Mouse (Mus musculus) thymus, adult 2 months (tissue): Measurements from ENCODE around the gene Plxnd1. TPM values are rescaled to one million over a fixed set of nuclear protein-coding genes. Genes with fewer than 3 reads are reported as not detected.

Experiments
- DNase-seq: peaks from one replicate; pipeline ENCODE4 v3.0.0; 2021
- H3K27ac ChIP-seq: fragments of 200-500 bp; 2 replicates; pipeline ENCODE4 v1.5.1; 2012; ENCODE audit warnings: low read length, control low read depth; ENCODE audit not compliant: control insufficient read depth, insufficient read depth
- H3K27me3 ChIP-seq: fragments of 200-500 bp; 2 replicates; pipeline ENCODE4 v1.6.1; 2012; ENCODE audit warnings: mild to moderate bottlenecking, low read length, moderate library complexity, mixed read lengths; ENCODE audit not compliant: control insufficient read depth, insufficient read depth
- H3K36me3 ChIP-seq: fragments of 200-500 bp; 2 replicates; pipeline ENCODE4 v1.6.1; 2012; ENCODE audit warnings: mild to moderate bottlenecking, low read length, moderate library complexity; ENCODE audit not compliant: control insufficient read depth, insufficient read depth
- H3K4me1 ChIP-seq: fragments of 200-500 bp; replicated peaks from 2 replicates; pipeline ENCODE4 v1.6.1; 2012; ENCODE audit warnings: low read length; ENCODE audit not compliant: control insufficient read depth, insufficient read depth
- H3K4me3 ChIP-seq: fragments of 200-500 bp; 2 replicates; pipeline ENCODE4 v1.5.1; 2012; ENCODE audit warnings: mild to moderate bottlenecking, low read length, control low read depth, moderate library complexity; ENCODE audit not compliant: control insufficient read depth, insufficient read depth
- CTCF ChIP-seq: fragments of 200-500 bp; IDR thresholded peaks from 2 replicates; pipeline ENCODE4 v1.5.1; 2012; ENCODE audit warnings: mild to moderate bottlenecking, control low read depth, low read length, moderate library complexity, borderline replicate concordance; ENCODE audit not compliant: control insufficient read depth, poor library complexity, insufficient read depth; ENCODE audit errors: extremely low read depth
- POLR2A ChIP-seq: fragments of 200-500 bp; IDR thresholded peaks from 2 replicates; pipeline ENCODE4 v1.6.1; 2012; ENCODE audit warnings: mild to moderate bottlenecking, low read length, control low read depth, moderate library complexity; ENCODE audit not compliant: control insufficient read depth, poor library complexity, insufficient read depth; ENCODE audit errors: extremely low read depth
- WGBS: fragments of 180-500 bp; shearing (Covaris S2); methylation state at CpG from one replicate; pipeline ENCODE4 v1.1.7; 2018; 5-methylcytosine and 5-hydroxymethylcytosine counted together
- polyA plus RNA-seq: library from polyadenylated mRNA; depleted of rRNA; stranded (reverse); fragments of >200 nt; gene quantifications from 2 replicates; pipeline ENCODE4 v1.2.3, GENCODE M21; 2012

The Plxnd1 gene
- polyA plus RNA-seq, 1 experiment, result 466 TPM

DNA sequence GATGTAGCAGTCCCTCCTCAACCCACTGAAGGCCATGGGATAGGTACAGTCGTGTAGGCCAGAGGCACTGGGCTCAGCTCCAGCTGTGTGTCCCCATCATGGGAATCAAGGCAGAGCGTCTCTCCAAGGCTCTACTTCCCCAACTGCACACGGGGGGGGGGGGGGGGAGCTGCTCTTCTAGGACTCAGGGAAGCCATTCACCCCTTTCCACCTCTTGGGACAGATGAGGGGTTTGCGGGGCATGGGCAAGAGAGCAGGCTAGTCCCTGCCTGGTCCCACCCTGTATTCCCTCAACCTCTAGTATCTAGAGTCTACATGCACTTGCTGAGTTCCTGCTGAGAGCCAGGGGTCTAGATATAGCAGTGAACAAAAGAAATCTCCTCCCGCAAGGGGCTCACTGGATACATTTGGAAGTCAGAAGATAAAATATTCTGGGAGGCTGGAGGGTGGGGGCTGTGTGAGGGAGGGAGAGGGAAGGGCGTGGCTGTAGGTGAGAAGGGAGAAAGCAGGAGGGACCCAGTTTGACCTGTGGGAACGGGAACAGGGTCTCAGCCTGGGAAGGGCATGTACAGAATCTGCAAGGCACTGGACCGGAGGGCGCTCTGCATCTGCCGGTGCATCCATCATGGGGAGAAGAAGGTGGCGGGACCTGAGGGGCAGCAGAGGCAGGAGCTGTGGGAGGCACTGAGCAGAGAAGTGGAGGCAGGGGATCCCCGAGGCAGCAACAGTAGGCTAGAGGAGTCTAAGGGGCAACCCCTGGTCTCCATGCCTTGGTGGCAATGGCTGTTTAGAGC is 7.7 kb upstream of the Plxnd1 start:
- H3K27ac ChIP-seq, result no peak overlapping the region
- H3K4me3 ChIP-seq, result no peak overlapping the region
- H3K4me1 ChIP-seq, result peaks cover 13% of the 10 kb centered on the region

DNA sequence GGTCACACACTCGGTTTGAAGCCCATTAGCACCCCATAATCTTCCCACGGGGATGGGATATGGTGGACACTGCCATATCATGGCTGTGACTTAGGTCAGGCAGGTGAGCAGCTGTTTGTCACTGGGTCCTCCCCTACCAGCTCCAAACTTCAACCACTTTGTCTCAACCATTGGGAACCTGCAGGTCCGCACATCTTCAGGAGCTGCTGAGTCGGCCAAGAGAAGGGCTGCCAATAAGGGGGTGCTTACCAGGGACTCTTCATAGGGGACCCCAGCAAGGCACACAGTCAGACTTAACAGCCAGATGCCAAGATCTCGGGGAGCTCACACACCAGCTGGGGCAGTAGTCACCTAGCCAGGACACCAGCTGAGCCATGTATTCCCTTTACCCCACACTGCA is 6.0 kb upstream of the Plxnd1 start:
- Histone ChIP-seq H3K36me3 (no peaks in the 10 kb centered on the region), H3K4me1 (peaks cover 25% of the 10 kb centered on the region), H3K4me3 (no peak overlapping the region), H3K27me3 (no peaks in the 10 kb centered on the region), H3K27ac (no peak overlapping the region)
- TF ChIP-seq CTCF, result no peak
- TF ChIP-seq POLR2A, result no peak
- 95% methylated on average over 5 of the region's 5 CpGs for WGBS
- no peak for DNase-seq

More for the DNA sequence above, 7.7 kb upstream of the Plxnd1 start:
- 94% methylated on average over 12 of the region's 12 CpGs for WGBS
- TF ChIP-seq CTCF, result no peak
- no peak for TF ChIP-seq POLR2A
- Histone ChIP-seq H3K27me3 (no peaks in the 10 kb centered on the region), H3K36me3 (no peaks in the 10 kb centered on the region)
- DNase-seq, result no peak

DNA sequence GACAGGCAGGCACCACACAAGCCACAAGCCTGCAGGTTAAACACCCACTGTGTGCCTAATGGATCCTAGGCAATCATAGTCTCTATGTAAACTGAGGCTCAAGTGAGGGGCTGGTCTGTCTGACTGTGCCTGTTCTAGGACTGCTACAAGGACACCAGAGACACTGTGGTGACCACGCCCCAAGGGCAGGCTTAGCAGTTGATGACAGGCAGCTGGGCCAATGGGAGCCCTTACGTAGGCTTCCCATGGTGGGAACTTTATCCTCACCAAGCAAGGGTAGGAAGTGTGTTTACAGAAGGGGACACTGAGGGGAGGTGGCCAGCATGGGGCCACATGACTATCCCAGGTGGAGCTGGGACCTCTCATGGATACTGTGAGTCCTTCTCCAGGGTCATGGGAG is 4.4 kb upstream of the Plxnd1 start:
- Histone ChIP-seq H3K4me3 (no peak overlapping the region), H3K36me3 (no peaks in the 10 kb centered on the region), H3K27ac (no peak overlapping the region), H3K4me1 (peaks cover 30% of the 10 kb centered on the region), H3K27me3 (no peaks in the 10 kb centered on the region)
- no peak for TF ChIP-seq POLR2A
- TF ChIP-seq CTCF, result no peak
- no peak for DNase-seq
- WGBS, result 98% methylated on average over 2 of the region's 2 CpGs

DNA sequence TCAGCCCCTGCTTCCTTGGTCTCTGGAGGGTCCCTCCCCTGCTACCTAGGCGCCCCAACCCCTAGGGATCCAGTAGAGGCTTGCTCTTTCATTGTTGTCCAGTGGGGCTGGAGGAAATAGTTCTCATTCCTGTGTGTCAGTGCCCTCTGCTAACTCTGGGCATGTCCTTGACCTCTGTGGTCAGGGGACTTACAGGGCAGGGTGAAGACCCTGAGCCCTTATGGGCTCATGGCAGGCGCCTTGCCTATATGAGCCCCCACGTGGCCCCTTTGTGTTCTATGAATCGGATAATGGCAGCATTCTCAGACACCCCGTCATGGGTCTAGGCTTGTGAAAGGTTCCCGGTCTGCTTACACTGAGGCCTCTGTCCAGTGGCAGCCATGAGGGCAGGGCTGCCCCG is 4.0 kb upstream of the Plxnd1 start:
- Histone ChIP-seq H3K27ac (no peak overlapping the region), H3K36me3 (no peaks in the 10 kb centered on the region), H3K4me1 (peaks cover 27% of the 10 kb centered on the region), H3K4me3 (no peak overlapping the region), H3K27me3 (no peaks in the 10 kb centered on the region)
- no peak for DNase-seq
- 96% methylated on average over 7 of the region's 7 CpGs for WGBS
- TF ChIP-seq POLR2A, result no peak
- TF ChIP-seq CTCF, result no peak

DNA sequence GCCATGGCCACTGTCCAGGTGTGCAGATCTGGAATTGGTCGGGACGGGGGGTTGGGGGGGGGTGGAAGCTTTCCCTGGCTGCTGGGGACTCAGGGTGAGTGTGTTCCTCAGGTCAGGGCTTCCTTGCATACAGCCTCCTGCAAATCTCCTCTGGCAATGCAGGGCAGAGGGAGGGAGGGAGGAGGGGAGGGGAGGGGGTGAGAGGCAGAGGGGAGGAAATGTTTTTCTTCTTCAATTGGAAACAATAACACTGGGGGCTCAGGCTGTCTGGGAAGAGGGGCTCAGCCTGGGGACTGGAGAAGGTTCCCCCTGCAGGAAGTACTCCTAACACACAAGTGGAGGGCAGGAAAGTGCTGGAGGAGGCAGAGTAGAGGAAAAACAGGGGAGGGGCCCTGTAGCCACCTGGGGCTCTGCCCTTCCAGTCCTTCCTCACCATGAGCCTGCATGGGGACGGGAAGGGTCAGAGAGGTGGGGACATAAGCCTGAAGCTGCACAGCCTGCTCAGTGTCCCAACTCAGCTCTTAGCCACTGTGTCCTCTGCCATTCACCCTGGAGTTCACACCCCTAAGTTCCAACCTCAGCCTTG is 3.0 kb upstream of the Plxnd1 start:
- no peaks in the 10 kb centered on the region for H3K27me3 ChIP-seq
- DNase-seq, result peak; percentile 4
- TF ChIP-seq POLR2A (no peak), CTCF (no peak)
- no peaks in the 10 kb centered on the region for H3K36me3 ChIP-seq
- peaks cover 30% of the 10 kb centered on the region for H3K4me1 ChIP-seq
- no peak overlapping the region for H3K27ac ChIP-seq
- H3K4me3 ChIP-seq, result no peak overlapping the region
- 66% methylated on average over 3 of the region's 3 CpGs for WGBS

DNA sequence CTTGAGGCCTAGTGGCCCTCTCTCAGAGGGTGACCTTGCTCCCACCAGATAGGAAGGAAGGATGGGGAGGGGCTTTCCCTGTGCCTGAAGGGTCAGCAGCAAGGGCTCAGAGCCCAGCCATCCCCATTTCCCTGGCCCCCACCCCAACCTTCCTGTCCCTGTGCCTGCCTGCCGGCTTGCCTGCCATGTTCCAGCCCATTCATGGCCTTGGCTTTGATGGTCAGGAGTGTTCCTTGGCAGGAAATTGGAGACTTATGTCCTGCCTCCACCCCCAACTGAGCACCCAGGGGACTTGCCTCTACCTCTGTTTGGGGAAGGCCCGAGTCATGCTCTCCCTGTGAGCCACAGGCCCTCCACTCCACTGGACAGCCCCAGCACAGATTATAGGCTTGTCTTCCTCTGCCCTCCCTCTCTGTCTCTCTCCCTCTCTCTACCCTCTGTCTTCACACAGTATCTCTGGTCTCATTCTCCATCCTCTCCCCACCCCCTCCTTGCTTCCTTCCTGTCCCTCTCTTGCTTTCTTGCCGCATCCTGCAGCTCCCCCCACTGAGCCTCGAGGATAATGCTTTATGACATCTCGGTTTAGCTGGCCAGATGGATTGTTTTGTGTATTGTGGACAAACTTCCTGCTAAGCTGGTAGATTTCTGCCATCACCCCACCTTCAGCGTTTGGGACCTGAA is 1.5 kb upstream of the Plxnd1 start:
- peak overlapping the region; percentile 82 for H3K27ac ChIP-seq
- TF ChIP-seq POLR2A (0 out of 2 replicates have a peak, but pooled peaks have one; percentile 14), CTCF (peak; percentile 19; the same call in 1 of the 2 replicates)
- peak; percentile 77 for DNase-seq
- H3K4me1 ChIP-seq, result peaks cover 43% of the 10 kb centered on the region
- H3K4me3 ChIP-seq, result no peak overlapping the region
- whole genome bisulfite sequencing, result 10% methylated on average over 6 of the region's 6 CpGs
- H3K36me3 ChIP-seq, result no peaks in the 10 kb centered on the region
- H3K27me3 ChIP-seq, result no peaks in the 10 kb centered on the region
